Mouse (Mus musculus) ES-Bruce4 (cell line): ENCODE measurements around the gene Pnpla7. TPM values are rescaled to one million over a fixed set of nuclear protein-coding genes. Genes with fewer than 3 reads are reported as not detected.

Experiments
- H3K27ac ChIP-seq: 2 replicates; pipeline ENCODE4 v1.5.1; 2012; ENCODE audit warnings: low read length, inconsistent platforms; ENCODE audit not compliant: insufficient read depth
- H3K27me3 ChIP-seq: 2 replicates; pipeline ENCODE4 v1.6.1; 2012; ENCODE audit warnings: mild to moderate bottlenecking, low read length, inconsistent platforms; ENCODE audit not compliant: control insufficient read depth, poor library complexity, insufficient read depth, severe bottlenecking
- H3K36me3 ChIP-seq: 2 replicates; pipeline ENCODE4 v1.6.1; 2012; ENCODE audit warnings: inconsistent platforms, mild to moderate bottlenecking, low read length, moderate library complexity; ENCODE audit not compliant: control insufficient read depth, poor library complexity, insufficient read depth, severe bottlenecking
- H3K4me1 ChIP-seq: one replicate; pipeline ENCODE4 v1.8.1; 2011; ENCODE audit warnings: low read length; ENCODE audit not compliant: control insufficient read depth, insufficient read depth
- H3K4me3 ChIP-seq: 2 replicates; pipeline ENCODE4 v1.5.1; 2011; ENCODE audit warnings: low read depth, mild to moderate bottlenecking, low read length
- H3K9ac ChIP-seq: 2 replicates; pipeline ENCODE4 v1.6.1; 2012; ENCODE audit warnings: low read depth, mild to moderate bottlenecking, inconsistent platforms; ENCODE audit not compliant: poor library complexity, severe bottlenecking
- H3K9me3 ChIP-seq: replicated peaks from 2 replicates; pipeline ENCODE4 v1.6.1; 2012; ENCODE audit warnings: mild to moderate bottlenecking, low read length, inconsistent platforms; ENCODE audit not compliant: control insufficient read depth, poor library complexity, insufficient read depth, severe bottlenecking
- CTCF ChIP-seq: IDR thresholded peaks from one replicate; pipeline ENCODE4 v1.8.1; 2011; ENCODE audit warnings: low read depth, low read length
- EP300 ChIP-seq: IDR thresholded peaks from 2 replicates; pipeline ENCODE4 v1.6.1; 2011; ENCODE audit warnings: low read depth, low read length; ENCODE audit not compliant: insufficient read depth
- POLR2A ChIP-seq: IDR thresholded peaks from one replicate; pipeline ENCODE4 v1.8.1; 2011; ENCODE audit warnings: low read length; ENCODE audit not compliant: insufficient read depth
- polyA plus RNA-seq: library from polyadenylated mRNA; stranded (reverse); fragments of >200 nt; gene quantifications from 2 replicates; pipeline ENCODE4 v1.2.4, GENCODE M21; 2011; ENCODE audit warnings: low read depth; ENCODE audit not compliant: missing spikeins, insufficient read depth, insufficient read length

Gene Pnpla7
- polyA plus RNA-seq, 1 experiment = 20.1 TPM

- Histone ChIP-seq H3K4me1 (no peaks in the 10 kb centered on the region), H3K27ac (no peak overlapping the region), H3K27me3 (no peaks in the 10 kb centered on the region), H3K36me3 (no peaks in the 10 kb centered on the region), H3K4me3 (no peak overlapping the region), H3K9ac (no peak overlapping the region), H3K9me3 (no peaks in the 10 kb centered on the region)
- TF ChIP-seq POLR2A (no peak), CTCF (no peak), EP300 (no peak)
These were observed 103.1 kb downstream of the Pnpla7 start for GRCm38 (mm10) chr2:25078967-25079366.

- Histone ChIP-seq H3K27me3 (no peaks in the 10 kb centered on the region), H3K9ac (no peak within 1 kb of the TSS), H3K4me3 (no peak within 1 kb of the TSS), H3K4me1 (no peaks in the 10 kb centered on the region), H3K9me3 (no peaks in the 10 kb centered on the region), H3K27ac (no peak within 1 kb of the TSS), H3K36me3 (no peaks in the 10 kb centered on the region)
- TF ChIP-seq EP300 = no peak
- TF ChIP-seq POLR2A = no peak
- no peak for TF ChIP-seq CTCF
These were observed 104.2 kb downstream of the Pnpla7 start, which contains the start of gene Entpd8 for GRCm38 (mm10) chr2:25080076-25080475. Entpd8 (plus strand) TSS chr2:25080304.

- Histone ChIP-seq H3K9ac (no peak overlapping the region), H3K36me3 (no peaks in the 10 kb centered on the region), H3K27ac (no peak overlapping the region), H3K9me3 (no peaks in the 10 kb centered on the region), H3K27me3 (no peaks in the 10 kb centered on the region), H3K4me1 (no peaks in the 10 kb centered on the region), H3K4me3 (no peak overlapping the region)
- TF ChIP-seq EP300 (no peak), CTCF (no peak), POLR2A (no peak)
These were observed 107.9 kb downstream of the Pnpla7 start for GRCm38 (mm10) chr2:25083697-25084096.

GRCm38 (mm10) chr2:25085571-25085970, 109.7 kb downstream of the Pnpla7 start:
- Histone ChIP-seq H3K9ac (no peak overlapping the region), H3K27me3 (no peaks in the 10 kb centered on the region), H3K27ac (no peak overlapping the region), H3K4me1 (no peaks in the 10 kb centered on the region), H3K4me3 (no peak overlapping the region), H3K36me3 (no peaks in the 10 kb centered on the region), H3K9me3 (no peaks in the 10 kb centered on the region)
- no peak for TF ChIP-seq POLR2A
- no peak for TF ChIP-seq CTCF
- TF ChIP-seq EP300 = no peak

GRCm38 (mm10) chr2:25087842-25088241, 112.0 kb downstream of the Pnpla7 start:
- H3K36me3 ChIP-seq = no peaks in the 10 kb centered on the region
- TF ChIP-seq EP300 (no peak), CTCF (no peak), POLR2A (no peak)
- no peak overlapping the region for H3K27ac ChIP-seq
- no peaks in the 10 kb centered on the region for H3K4me1 ChIP-seq
- no peak overlapping the region for H3K9ac ChIP-seq
- no peak overlapping the region for H3K4me3 ChIP-seq
- no peaks in the 10 kb centered on the region for H3K9me3 ChIP-seq
- H3K27me3 ChIP-seq = no peaks in the 10 kb centered on the region

GRCm38 (mm10) chr2:25088636-25089035, 112.8 kb downstream of the Pnpla7 start:
- Histone ChIP-seq H3K27me3 (no peaks in the 10 kb centered on the region), H3K4me1 (no peaks in the 10 kb centered on the region), H3K36me3 (no peaks in the 10 kb centered on the region), H3K4me3 (no peak overlapping the region), H3K9ac (no peak overlapping the region), H3K27ac (no peak overlapping the region), H3K9me3 (no peaks in the 10 kb centered on the region)
- TF ChIP-seq POLR2A (no peak), CTCF (no peak), EP300 (no peak)
